Mouse (Mus musculus) gonadal fat pad, adult 2 months (tissue): ENCODE measurements around the gene Stac2. TPM values are rescaled to one million over a fixed set of nuclear protein-coding genes. Genes with fewer than 3 reads are reported as not detected.

Experiments used
- DNase-seq: peaks from one replicate; pipeline ENCODE4 v3.0.0-alpha.2; 2012; ENCODE audit warnings: low read depth
- polyA plus RNA-seq: library from polyadenylated mRNA; depleted of rRNA; stranded (reverse); fragments of >200 nt; gene quantifications from 2 replicates; pipeline ENCODE4 v1.2.3, GENCODE M21; 2012

Stac2 gene
- polyA plus RNA-seq, 1 experiment: 1.6 TPM

GRCm38 (mm10) chr11:98050940-98051339 lies 2.3 kb downstream of the Stac2 start:
- no peak for DNase-seq

- DNase-seq: no peak
Measured at GRCm38 (mm10) chr11:98050520-98050815, 2.8 kb downstream of the Stac2 start.

GRCm38 (mm10) chr11:98049672-98050519 lies 3.4 kb downstream of the Stac2 start:
- DNase-seq: no peak

- DNase-seq: no peak
Measured at GRCm38 (mm10) chr11:98047745-98048144, 5.5 kb downstream of the Stac2 start.

- DNase-seq: no peak
Measured at GRCm38 (mm10) chr11:98046466-98046865, 6.8 kb downstream of the Stac2 start.

GRCm38 (mm10) chr11:98045596-98045995 lies 7.7 kb downstream of the Stac2 start:
- DNase-seq: no peak

GRCm38 (mm10) chr11:98044074-98044473 lies 9.2 kb downstream of the Stac2 start:
- no peak for DNase-seq

GRCm38 (mm10) chr11:98042741-98043140 lies 10.5 kb downstream of the Stac2 start:
- DNase-seq: no peak

- DNase-seq: no peak
Measured at GRCm38 (mm10) chr11:98040975-98041374, 12.3 kb downstream of the Stac2 start.

- DNase-seq: no peak
Measured at GRCm38 (mm10) chr11:98037871-98038270, 15.4 kb downstream of the Stac2 start.

GRCm38 (mm10) chr11:98035977-98036377 lies 17.3 kb downstream of the Stac2 start:
- DNase-seq: no peak

GRCm38 (mm10) chr11:98034840-98035239 lies 18.4 kb downstream of the Stac2 start:
- no peak for DNase-seq

GRCm38 (mm10) chr11:98034061-98034460 lies 19.2 kb downstream of the Stac2 start:
- no peak for DNase-seq

GRCm38 (mm10) chr11:98031443-98031770 lies 21.9 kb downstream of the Stac2 start:
- no peak for DNase-seq

- DNase-seq: no peak
Measured at GRCm38 (mm10) chr11:98030701-98031442, 22.4 kb downstream of the Stac2 start.

GRCm38 (mm10) chr11:98027785-98028184 lies 25.5 kb downstream of the Stac2 start:
- DNase-seq: no peak

- no peak for DNase-seq
Measured at GRCm38 (mm10) chr11:98027297-98027688, 26.0 kb downstream of the Stac2 start.

GRCm38 (mm10) chr11:98026570-98027296 lies 26.5 kb downstream of the Stac2 start, which contains the start of gene Rpl19:
TSS of gene Rpl19 (plus strand) at chr11:98026710.
- no peak for DNase-seq

- no peak for DNase-seq
Measured at GRCm38 (mm10) chr11:98026248-98026569, 27.1 kb downstream of the Stac2 start.

- no peak for DNase-seq
Measured at GRCm38 (mm10) chr11:98024516-98024915, 28.7 kb downstream of the Stac2 start.

GRCm38 (mm10) chr11:98022555-98023371 lies 30.5 kb downstream of the Stac2 start, which contains the start of gene Cacnb1:
TSS of gene Cacnb1 (minus strand) at chr11:98023034.
- no peak for DNase-seq

- DNase-seq: no peak
Measured at GRCm38 (mm10) chr11:98022253-98022554, 31.1 kb downstream of the Stac2 start.
